Mouse (Mus musculus): ENCODE measurements around the gene Ly6g6c.
"Not testable (repeated sequence)": the region's sequence is repeated elsewhere in the genome, so short reads cannot be mapped to it uniquely, and the experiment has no call there.

The Ly6g6c gene

GRCm38 (mm10) chr17:35032323-35032870 lies 32.8 kb upstream of the Ly6g6c start:
- DNase-seq = no peak

DNA sequence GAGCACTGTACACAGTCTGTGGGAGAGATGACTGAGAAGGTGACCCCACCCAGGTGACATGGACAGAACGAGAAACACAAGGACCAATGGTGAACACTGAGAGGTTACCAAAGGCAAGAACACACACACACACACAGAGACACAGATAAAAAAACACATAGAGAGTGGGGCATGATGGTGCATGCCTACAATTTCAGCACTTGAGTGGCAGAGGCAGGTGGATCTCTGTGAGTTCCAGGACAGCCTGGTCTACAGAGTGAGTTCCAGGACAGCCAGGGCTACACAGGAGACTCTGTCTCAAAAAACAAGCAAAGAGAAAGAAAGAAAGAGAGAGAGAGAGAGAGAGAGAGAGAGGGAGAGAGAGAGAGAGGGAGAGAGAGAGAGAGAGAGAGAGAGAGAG lies 31.5 kb upstream of the Ly6g6c start:
- not testable (repeated sequence) for DNase-seq

DNA sequence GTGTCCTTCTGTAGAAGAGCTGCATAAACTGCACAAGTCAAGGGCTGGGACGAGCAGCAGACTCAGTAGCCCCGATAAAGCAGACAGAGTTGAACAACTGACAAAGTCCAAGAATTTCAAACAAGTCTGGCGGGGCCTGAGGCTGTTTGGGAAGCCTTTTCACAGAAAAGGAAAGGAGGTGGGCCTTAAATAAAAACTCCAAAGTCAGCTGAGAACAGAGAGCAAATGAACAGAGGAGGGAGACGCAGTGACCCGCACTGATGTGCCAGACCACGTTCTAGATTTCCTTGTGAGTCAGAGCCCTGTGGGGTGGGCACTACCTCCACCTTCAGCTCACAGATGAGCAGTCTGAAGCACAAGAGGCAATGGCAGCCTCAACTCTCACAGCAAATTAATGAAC lies 30.3 kb upstream of the Ly6g6c start:
- no peak for DNase-seq

DNA sequence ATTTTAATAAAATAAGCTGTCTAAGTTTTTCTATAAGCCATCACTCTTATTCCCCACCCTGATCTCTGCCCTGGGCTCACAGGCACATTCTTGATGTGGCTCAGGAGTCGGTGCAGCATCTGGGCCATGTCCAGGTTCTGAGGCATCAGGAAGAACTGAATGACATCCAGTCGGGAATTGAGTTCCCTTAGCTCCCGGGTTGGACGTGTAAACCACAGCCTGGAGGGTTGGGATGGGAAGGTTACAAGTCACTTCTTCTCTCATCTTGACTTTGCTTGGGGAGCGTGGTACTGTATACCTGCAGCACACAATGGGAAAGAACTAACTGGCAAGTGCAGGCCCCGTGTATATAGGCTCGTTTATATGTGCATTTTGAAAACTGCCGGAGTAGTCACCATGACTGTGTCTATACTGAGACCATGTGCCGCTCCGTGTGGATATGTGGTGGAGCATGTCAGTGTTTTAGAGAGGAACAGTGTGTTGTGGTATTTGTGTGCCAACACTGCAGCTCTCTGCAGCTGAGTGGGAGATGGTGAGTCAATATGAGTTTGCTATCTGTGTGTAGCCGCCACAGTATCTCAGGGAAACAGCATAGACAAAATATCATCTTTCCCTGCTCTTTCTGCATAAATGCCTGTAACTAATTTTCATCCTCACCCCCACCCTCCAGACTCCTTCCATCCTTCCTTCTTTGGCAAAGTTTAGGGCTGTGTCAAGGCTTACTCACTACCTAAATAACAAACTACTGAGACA lies 25.9 kb upstream of the Ly6g6c start:
- DNase-seq = no peak

DNA sequence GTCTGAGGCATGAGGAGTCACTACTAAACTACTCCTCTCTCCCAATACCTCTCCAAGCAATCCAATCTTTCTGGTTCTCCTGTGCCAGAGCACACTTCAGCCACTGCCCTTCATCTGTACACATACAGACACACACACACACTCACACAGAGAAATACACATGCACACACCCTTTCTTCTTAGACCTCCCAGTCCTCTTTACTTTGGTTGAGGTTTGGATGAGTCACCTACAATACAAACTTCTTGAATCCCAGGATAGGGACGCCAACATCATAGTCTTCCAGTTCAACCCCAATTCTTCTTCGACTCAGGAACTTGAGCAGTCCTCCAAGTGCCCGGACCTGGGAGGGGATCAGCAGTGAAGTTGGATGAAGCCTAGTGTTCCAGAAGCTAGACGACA lies 21.4 kb upstream of the Ly6g6c start:
- no peak for DNase-seq

DNA sequence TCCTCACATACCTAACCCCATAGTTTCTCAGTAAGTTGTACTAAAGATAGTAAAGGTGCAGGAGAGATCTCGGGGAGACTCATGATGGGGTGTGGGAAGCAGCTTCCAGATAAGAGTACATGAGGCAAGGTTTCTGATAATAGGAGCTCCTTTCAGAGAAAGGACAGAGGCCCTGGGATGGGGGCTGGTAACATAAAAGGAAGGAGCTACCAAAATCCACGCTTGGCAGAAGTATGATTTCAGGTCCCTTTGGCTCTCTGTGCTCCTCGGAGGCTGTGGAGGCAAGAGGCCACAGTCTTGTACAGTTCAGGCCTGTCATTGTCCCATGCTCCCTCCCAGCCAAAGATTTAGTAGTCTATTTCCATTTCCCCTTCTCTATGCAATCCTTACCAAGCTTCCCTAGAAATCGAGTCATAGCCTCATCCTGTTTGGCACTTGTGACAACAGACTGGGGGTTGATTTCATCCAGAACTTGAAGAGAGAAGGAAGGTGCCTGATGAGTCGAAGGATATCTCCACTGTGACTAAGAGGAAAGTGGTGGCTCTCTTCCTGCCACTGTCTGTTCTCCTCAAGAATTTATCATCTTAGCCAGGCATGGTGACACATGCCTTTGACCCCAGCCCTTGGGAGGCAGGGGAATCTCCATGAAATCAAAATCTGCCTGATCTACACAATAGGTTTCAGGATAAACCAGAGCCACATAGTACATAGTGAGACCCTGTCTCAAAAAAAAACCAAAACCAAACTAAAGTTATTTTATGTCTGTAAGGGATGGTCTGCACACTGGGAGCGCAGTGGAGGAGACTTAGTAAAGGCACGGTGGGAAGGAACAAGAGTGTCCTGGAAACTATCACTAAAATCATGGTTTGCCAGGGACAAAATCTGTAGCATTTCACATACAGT lies 20.0 kb upstream of the Ly6g6c start:
- DNase-seq = no peak

DNA sequence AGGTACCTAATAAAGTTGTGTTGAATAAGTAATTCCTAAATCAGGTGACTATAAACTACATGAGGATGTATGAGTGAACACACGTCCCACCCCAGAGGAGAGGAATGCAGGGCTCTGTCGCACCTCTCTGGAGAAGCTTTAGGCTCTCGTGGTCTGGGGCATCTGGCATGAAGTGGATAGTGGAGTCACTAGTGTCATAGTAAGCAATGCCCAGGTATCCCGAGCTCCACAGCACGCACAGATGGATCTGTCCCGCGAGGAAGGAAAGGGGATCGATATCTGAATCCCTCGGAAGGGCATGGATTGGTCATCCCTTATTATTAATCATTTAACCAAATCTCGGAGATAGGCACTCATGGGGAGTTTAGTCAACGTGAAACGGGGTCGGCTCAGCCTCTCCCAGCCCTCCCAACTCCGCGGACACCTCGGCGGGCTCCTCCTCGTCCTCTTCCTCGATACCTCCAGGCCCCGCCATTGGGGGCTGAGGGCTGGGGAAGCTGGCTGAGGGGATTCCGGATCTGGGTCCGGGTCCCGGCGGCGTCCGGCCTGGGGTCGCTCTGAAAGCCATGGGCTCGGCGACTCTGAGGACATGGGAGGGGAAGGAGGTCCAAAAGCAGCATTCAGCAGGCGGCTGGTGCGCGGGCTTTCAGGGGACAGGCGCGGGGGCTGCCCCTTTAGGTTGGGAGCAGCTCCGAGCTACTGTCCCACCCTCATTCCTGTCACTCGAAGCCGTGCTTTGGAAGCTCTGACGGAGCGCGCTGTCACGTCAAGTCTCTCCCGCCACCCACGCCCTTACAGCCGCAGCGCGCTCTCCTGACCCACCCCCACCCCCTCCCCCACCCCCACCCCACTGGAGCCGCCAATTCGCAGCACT lies 19.1 kb upstream of the Ly6g6c start:
- DNase-seq = no peak

GRCm38 (mm10) chr17:35046681-35047455 lies 18.3 kb upstream of the Ly6g6c start, which contains the start of gene Msh5:
Gene Msh5, minus strand, starts transcription at chr17:35046745.
- peak; percentile 97 for DNase-seq

- DNase-seq = no peak
Measured at GRCm38 (mm10) chr17:35047688-35048087, 17.5 kb upstream of the Ly6g6c start.

- DNase-seq = no peak
Measured at GRCm38 (mm10) chr17:35048149-35048931, 16.8 kb upstream of the Ly6g6c start.

- DNase-seq = no peak
Measured at GRCm38 (mm10) chr17:35048932-35049440, 16.2 kb upstream of the Ly6g6c start.

DNA sequence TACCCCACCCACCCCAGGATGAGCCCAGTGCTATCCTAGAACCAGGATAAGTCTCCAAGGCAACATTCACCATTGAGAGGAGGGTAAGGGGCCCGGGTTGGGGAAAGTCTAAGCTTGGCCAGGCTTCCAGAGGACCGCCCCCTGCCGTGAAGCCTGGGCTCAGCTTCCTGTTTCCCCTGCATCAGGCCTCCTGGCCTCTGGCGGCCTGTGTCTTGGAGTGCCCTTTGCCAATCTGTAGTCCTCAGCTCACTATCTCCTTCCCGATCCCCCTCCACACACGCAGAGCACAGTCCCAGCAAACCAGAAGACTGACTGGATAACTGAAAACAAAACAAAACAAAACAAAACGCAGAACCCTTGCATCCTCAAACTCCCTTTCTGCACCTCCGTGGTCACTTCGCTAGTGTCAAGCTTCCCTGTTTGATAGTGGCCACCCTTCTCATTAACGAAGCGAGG lies 15.6 kb upstream of the Ly6g6c start, which contains the start of gene Clic1:
Gene Clic1, plus strand, starts transcription at position 406 of the 456 bp plus-strand sequence.
- peak; percentile 46 for DNase-seq

DNA sequence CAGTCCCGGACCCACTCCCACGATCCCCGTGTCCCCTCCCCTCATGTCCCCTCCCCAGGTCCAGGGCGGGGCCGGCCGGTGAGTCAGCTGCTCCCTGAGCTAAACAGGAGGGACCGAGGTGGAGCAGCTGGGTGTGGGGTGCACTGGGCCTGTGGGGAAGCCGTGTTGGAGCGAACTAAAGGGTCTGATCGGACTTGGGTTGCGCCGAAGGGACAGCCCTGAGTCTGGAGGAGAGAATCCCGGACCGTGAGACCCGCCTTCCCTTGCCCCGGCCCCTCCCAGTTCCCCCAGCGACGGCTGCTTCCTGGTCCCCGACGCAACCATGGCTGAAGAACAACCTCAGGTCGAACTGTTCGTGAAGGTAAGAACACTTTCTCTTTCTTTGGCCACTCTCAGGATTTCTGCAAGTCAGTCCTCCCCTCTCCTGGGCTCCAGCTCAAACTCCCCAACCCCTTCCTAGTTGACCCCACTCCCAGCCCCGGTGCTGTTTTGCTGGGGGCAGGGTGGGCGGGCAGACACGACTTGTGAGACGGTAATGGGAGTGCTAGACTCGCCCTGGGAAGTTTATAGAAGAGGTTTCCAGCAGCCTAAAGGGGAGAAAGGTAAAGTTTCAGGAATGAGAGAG lies 14.9 kb upstream of the Ly6g6c start:
- peak; percentile 60 for DNase-seq

GRCm38 (mm10) chr17:35051156-35052086 lies 13.8 kb upstream of the Ly6g6c start:
- peak; percentile 71 for DNase-seq

DNA sequence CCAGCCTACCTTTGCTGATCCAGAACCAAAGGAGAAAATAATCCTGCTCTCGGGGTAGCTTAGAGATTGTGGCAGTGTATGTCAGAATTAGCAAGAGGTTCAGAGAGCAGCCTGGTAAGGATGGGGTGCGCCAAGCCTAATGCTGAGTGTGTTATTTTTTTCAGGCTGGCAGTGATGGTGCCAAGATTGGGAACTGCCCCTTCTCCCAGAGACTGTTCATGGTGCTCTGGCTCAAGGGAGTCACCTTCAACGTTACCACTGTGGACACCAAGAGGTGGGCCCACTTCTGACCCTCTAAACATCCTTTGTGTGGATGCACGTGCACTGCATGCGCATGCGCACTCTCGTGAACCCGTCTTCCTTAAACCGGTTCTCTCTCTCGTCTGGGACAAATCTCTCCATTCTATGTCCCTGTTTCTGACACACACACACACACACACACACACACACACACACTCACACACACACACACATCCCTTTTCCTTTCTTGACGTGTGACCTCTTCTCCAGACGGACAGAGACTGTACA lies 12.9 kb upstream of the Ly6g6c start:
- peak; percentile 32 for DNase-seq

GRCm38 (mm10) chr17:35055691-35056495 lies 9.3 kb upstream of the Ly6g6c start:
- no peak for DNase-seq

DNA sequence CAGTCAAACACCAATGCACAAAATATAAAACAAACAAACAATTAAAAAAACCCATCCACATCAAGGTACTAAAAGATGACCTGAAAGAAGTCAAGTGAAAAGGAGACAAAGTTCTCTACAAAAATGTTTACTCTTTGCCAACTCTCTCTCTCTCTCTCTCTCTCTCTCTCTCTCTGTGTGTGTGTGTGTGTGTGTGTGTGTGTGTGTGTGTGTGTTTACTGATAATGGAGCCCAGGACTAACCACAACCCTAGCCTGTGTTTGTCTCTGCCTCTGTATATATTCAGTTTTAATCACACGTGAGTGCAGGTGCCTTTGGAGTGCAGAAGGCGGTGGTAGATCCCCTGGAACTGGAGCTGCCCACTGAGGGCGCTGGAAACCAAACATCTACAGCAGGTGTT lies 8.1 kb upstream of the Ly6g6c start:
- no peak for DNase-seq

DNA sequence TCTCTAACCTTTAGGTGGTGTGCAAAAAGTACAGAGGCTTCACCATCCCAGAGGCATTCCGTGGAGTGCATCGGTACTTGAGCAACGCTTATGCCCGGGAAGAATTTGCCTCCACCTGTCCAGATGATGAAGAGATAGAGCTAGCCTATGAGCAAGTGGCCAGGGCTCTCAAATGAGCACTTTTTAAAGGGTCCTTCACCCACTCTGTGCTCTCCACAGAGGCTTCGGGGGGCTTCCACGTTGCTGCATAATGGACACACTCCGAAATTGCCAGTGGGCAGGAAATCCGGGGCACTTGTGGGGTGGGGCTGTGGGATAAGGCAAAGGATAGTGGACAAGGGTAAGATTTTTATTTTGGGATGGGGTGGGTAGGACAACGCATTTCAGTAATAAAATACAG lies 6.9 kb upstream of the Ly6g6c start:
- DNase-seq = peak; percentile 51

Data from cerebellum, adult 9-11 months (tissue).